Mouse (Mus musculus): ENCODE measurements around the gene Rbbp4. TPM values are rescaled to one million over a fixed set of nuclear protein-coding genes. Genes with fewer than 3 reads are reported as not detected.

Gene Rbbp4
- total and polyA plus RNA-seq, 3 experiments = 50.9 to 127 TPM; not detected in 1

- peaks cover 0 to 2% of the 10 kb centered on the region in 2 experiments; a peak in 1 of 4 replicates for H3K36me3 ChIP-seq (ENCODE audit: control insufficient read depth in 1 of 2, insufficient read depth in 2 of 2, low read length in 2 of 2)
- TF ChIP-seq TAL1 (IDR thresholded peaks at IDR 0.05; ENCODE audit: low read length) = no peak
- TF ChIP-seq TBP (IDR thresholded peaks at IDR 0.05; ENCODE audit: low read depth, low read length) = no peak
- TF ChIP-seq SMC3 (IDR thresholded peaks at IDR 0.05; ENCODE audit: low read depth, low read length) = no peak
- no peak for TF ChIP-seq POLR2AphosphoS2 (IDR thresholded peaks at IDR 0.05; ENCODE audit: low read length)
- TF ChIP-seq CHD1 (IDR thresholded peaks at IDR 0.05; ENCODE audit: low read depth, low read length) = no peak
- TF ChIP-seq POLR2A (IDR thresholded peaks at IDR 0.05; ENCODE audit: control insufficient read depth in 1 of 2, insufficient read depth in 1 of 2, low read depth in 1 of 2, low read length in 2 of 2, poor library complexity in 1 of 2) = no peak
- no peak for TF ChIP-seq MXI1 (IDR thresholded peaks at IDR 0.05; ENCODE audit: low read depth, low read length)
- peaks cover 6 to 10% of the 10 kb centered on the region in 2 experiments for H3K27me3 ChIP-seq (ENCODE audit: control insufficient read depth in 1 of 2, insufficient read depth in 2 of 2, low read length in 2 of 2)
Observed at GRCm38 (mm10) chr4:129283226-129283625, 51.9 kb downstream of the Rbbp4 start.

GRCm38 (mm10) chr4:129282786-129283185 lies 52.4 kb downstream of the Rbbp4 start:
- Histone ChIP-seq H3K27ac (ENCODE audit: control insufficient read depth, low read depth, low read length) (no peak overlapping the region), H3K79me2 (ENCODE audit: control insufficient read depth, insufficient read depth, low read length, poor library complexity) (no peaks in the 10 kb centered on the region; the same call in 1 of the 2 replicates), H3K9me3 (replicated peaks; ENCODE audit: insufficient read depth, low read length) (no peaks in the 10 kb centered on the region), H3K27me3 (ENCODE audit: control insufficient read depth in 1 of 2, insufficient read depth in 2 of 2, low read length in 2 of 2) (peaks cover 6 to 10% of the 10 kb centered on the region in 2 experiments), H3K9ac (ENCODE audit: control insufficient read depth, low read depth, low read length, poor library complexity, severe bottlenecking) (no peak overlapping the region), H3K36me3 (ENCODE audit: control insufficient read depth in 1 of 2, insufficient read depth in 2 of 2, low read length in 2 of 2) (peaks cover 0 to 2% of the 10 kb centered on the region in 2 experiments; a peak in 1 of 4 replicates), H3K4me1 (ENCODE audit: control insufficient read depth in 1 of 2, insufficient read depth in 2 of 2, low read length in 2 of 2) (0 out of 4 replicates have a peak, but pooled peaks cover 0 to 3% of the 10 kb centered on the region in 2 experiments), H3K4me3 (ENCODE audit: control insufficient read depth in 1 of 2, insufficient read depth in 1 of 2, low read depth in 2 of 2, low read length in 2 of 2) (no peak overlapping the region)
- TF ChIP-seq ETS1 (IDR thresholded peaks at IDR 0.05; ENCODE audit: low read depth, low read length) (no peak), ELF1 (IDR thresholded peaks at IDR 0.05; ENCODE audit: low read depth, low read length) (no peak), BHLHE40 (IDR thresholded peaks at IDR 0.05; ENCODE audit: borderline replicate concordance, low read depth, low read length) (no peak), SIN3A (IDR thresholded peaks at IDR 0.05; ENCODE audit: low read length) (no peak), E2F4 (IDR thresholded peaks at IDR 0.05; ENCODE audit: borderline replicate concordance, low read depth, low read length) (no peak), EP300 (IDR thresholded peaks at IDR 0.05; ENCODE audit: low read depth in 1 of 2, low read length in 2 of 2) (no peak), USF2 (IDR thresholded peaks at IDR 0.05; ENCODE audit: borderline replicate concordance in 1 of 2, insufficient read depth in 1 of 2, low read depth in 1 of 2, low read length in 2 of 2) (no peak), HCFC1 (IDR thresholded peaks at IDR 0.05; ENCODE audit: low read depth, low read length) (no peak), CHD2 (IDR thresholded peaks at IDR 0.05; ENCODE audit: low read length) (no peak), JUND (IDR thresholded peaks at IDR 0.05; ENCODE audit: low read depth, low read length) (no peak), POLR2A (IDR thresholded peaks at IDR 0.05; ENCODE audit: control insufficient read depth in 1 of 2, insufficient read depth in 1 of 2, low read depth in 1 of 2, low read length in 2 of 2, poor library complexity in 1 of 2) (no peak), GABPA (IDR thresholded peaks at IDR 0.05; ENCODE audit: low read depth, low read length) (no peak), MEF2A (IDR thresholded peaks at IDR 0.05; ENCODE audit: extremely low read depth, insufficient replicate concordance, low read depth, low read length, poor library complexity, severe bottlenecking) (no peak), MYB (IDR thresholded peaks at IDR 0.05; ENCODE audit: low read depth, low read length) (no peak), RCOR1 (IDR thresholded peaks at IDR 0.05; ENCODE audit: low read depth, low read length) (no peak), MYC (IDR thresholded peaks at IDR 0.05; ENCODE audit: low read depth, low read length) (no peak)
- no peak for DNase-seq (ENCODE audit: low read depth, low spot score)

More at GRCm38 (mm10) chr4:129283226-129283625, 51.9 kb downstream of the Rbbp4 start:
- Histone ChIP-seq H3K4me1 (ENCODE audit: control insufficient read depth in 1 of 2, insufficient read depth in 2 of 2, low read length in 2 of 2) (0 out of 4 replicates have a peak, but pooled peaks cover 0 to 3% of the 10 kb centered on the region in 2 experiments), H3K4me3 (ENCODE audit: control insufficient read depth in 1 of 2, insufficient read depth in 1 of 2, low read depth in 2 of 2, low read length in 2 of 2) (no peak overlapping the region), H3K27ac (ENCODE audit: control insufficient read depth, low read depth, low read length) (no peak overlapping the region), H3K9me3 (replicated peaks; ENCODE audit: insufficient read depth, low read length) (no peaks in the 10 kb centered on the region), H3K79me2 (ENCODE audit: control insufficient read depth, insufficient read depth, low read length, poor library complexity) (no peaks in the 10 kb centered on the region; the same call in 1 of the 2 replicates), H3K9ac (ENCODE audit: control insufficient read depth, low read depth, low read length, poor library complexity, severe bottlenecking) (no peak overlapping the region)
- DNase-seq (ENCODE audit: low read depth, low spot score) = no peak

Measured in MEL (cell line).